Mouse (Mus musculus) ES-Bruce4 (cell line): Measurements from ENCODE around the gene Kyat3. TPM values are rescaled to one million over a fixed set of nuclear protein-coding genes. Genes with fewer than 3 reads are reported as not detected.
"Not testable (repeated sequence)": the region's sequence is repeated elsewhere in the genome, so short reads cannot be mapped to it uniquely, and the experiment has no call there.

ENCODE experiments used
- H3K27ac ChIP-seq: 2 replicates; pipeline ENCODE4 v1.5.1; 2012; ENCODE audit warnings: low read length, inconsistent platforms; ENCODE audit not compliant: insufficient read depth
- H3K27me3 ChIP-seq: 2 replicates; pipeline ENCODE4 v1.6.1; 2012; ENCODE audit warnings: mild to moderate bottlenecking, low read length, inconsistent platforms; ENCODE audit not compliant: control insufficient read depth, poor library complexity, insufficient read depth, severe bottlenecking
- H3K36me3 ChIP-seq: 2 replicates; pipeline ENCODE4 v1.6.1; 2012; ENCODE audit warnings: inconsistent platforms, mild to moderate bottlenecking, low read length, moderate library complexity; ENCODE audit not compliant: control insufficient read depth, poor library complexity, insufficient read depth, severe bottlenecking
- H3K4me1 ChIP-seq: one replicate; pipeline ENCODE4 v1.8.1; 2011; ENCODE audit warnings: low read length; ENCODE audit not compliant: control insufficient read depth, insufficient read depth
- H3K4me3 ChIP-seq: 2 replicates; pipeline ENCODE4 v1.5.1; 2011; ENCODE audit warnings: low read depth, mild to moderate bottlenecking, low read length
- H3K9ac ChIP-seq: 2 replicates; pipeline ENCODE4 v1.6.1; 2012; ENCODE audit warnings: low read depth, mild to moderate bottlenecking, inconsistent platforms; ENCODE audit not compliant: poor library complexity, severe bottlenecking
- H3K9me3 ChIP-seq: replicated peaks from 2 replicates; pipeline ENCODE4 v1.6.1; 2012; ENCODE audit warnings: mild to moderate bottlenecking, low read length, inconsistent platforms; ENCODE audit not compliant: control insufficient read depth, poor library complexity, insufficient read depth, severe bottlenecking
- CTCF ChIP-seq: IDR thresholded peaks from one replicate; pipeline ENCODE4 v1.8.1; 2011; ENCODE audit warnings: low read depth, low read length
- EP300 ChIP-seq: IDR thresholded peaks from 2 replicates; pipeline ENCODE4 v1.6.1; 2011; ENCODE audit warnings: low read depth, low read length; ENCODE audit not compliant: insufficient read depth
- POLR2A ChIP-seq: IDR thresholded peaks from one replicate; pipeline ENCODE4 v1.8.1; 2011; ENCODE audit warnings: low read length; ENCODE audit not compliant: insufficient read depth
- polyA plus RNA-seq: library from polyadenylated mRNA; stranded (reverse); fragments of >200 nt; gene quantifications from 2 replicates; pipeline ENCODE4 v1.2.4, GENCODE M21; 2011; ENCODE audit warnings: low read depth; ENCODE audit not compliant: missing spikeins, insufficient read depth, insufficient read length

The Kyat3 gene
- polyA plus RNA-seq, 1 experiment, result 7.9 TPM

- no peaks in the 10 kb centered on the region for H3K4me1 ChIP-seq
These were observed 10.5 kb downstream of the Kyat3 start for GRCm38 (mm10) chr3:142711372-142711771.

GRCm38 (mm10) chr3:142712401-142713040 lies 11.7 kb downstream of the Kyat3 start:
- not testable (repeated sequence) for H3K27me3 ChIP-seq, H3K4me3 ChIP-seq, H3K4me1 ChIP-seq, H3K36me3 ChIP-seq, H3K9ac ChIP-seq, H3K9me3 ChIP-seq, H3K27ac ChIP-seq

More at GRCm38 (mm10) chr3:142711372-142711771, 10.5 kb downstream of the Kyat3 start:
- TF ChIP-seq POLR2A (no peak), CTCF (no peak), EP300 (no peak)
- Histone ChIP-seq H3K9ac (no peak overlapping the region), H3K36me3 (no peaks in the 10 kb centered on the region; the same call in 1 of the 2 replicates), H3K9me3 (peaks cover 8% of the 10 kb centered on the region), H3K4me3 (no peak overlapping the region), H3K27ac (no peak overlapping the region), H3K27me3 (no peaks in the 10 kb centered on the region)

- Histone ChIP-seq H3K4me3 (no peak overlapping the region), H3K4me1 (no peaks in the 10 kb centered on the region), H3K9me3 (no peaks in the 10 kb centered on the region), H3K36me3 (no peaks in the 10 kb centered on the region), H3K9ac (no peak overlapping the region), H3K27me3 (no peaks in the 10 kb centered on the region), H3K27ac (no peak overlapping the region)
- TF ChIP-seq CTCF (no peak), POLR2A (no peak), EP300 (no peak)
These were observed 24.6 kb downstream of the Kyat3 start for GRCm38 (mm10) chr3:142725481-142725880.

- TF ChIP-seq EP300 (no peak), CTCF (no peak), POLR2A (no peak)
- no peaks in the 10 kb centered on the region for H3K4me1 ChIP-seq
- H3K27ac ChIP-seq, result no peak overlapping the region
- H3K9me3 ChIP-seq, result no peaks in the 10 kb centered on the region
- no peaks in the 10 kb centered on the region for H3K27me3 ChIP-seq
- no peak overlapping the region for H3K4me3 ChIP-seq
- no peaks in the 10 kb centered on the region for H3K36me3 ChIP-seq
- H3K9ac ChIP-seq, result no peak overlapping the region
These were observed 25.3 kb downstream of the Kyat3 start for GRCm38 (mm10) chr3:142725969-142726672.

- H3K27ac ChIP-seq, result no peak overlapping the region
These were observed 33.4 kb downstream of the Kyat3 start for GRCm38 (mm10) chr3:142734291-142734690.

GRCm38 (mm10) chr3:142740896-142741295 lies 40.0 kb downstream of the Kyat3 start:
- no peak overlapping the region for H3K9ac ChIP-seq
- no peaks in the 10 kb centered on the region for H3K9me3 ChIP-seq
- H3K27me3 ChIP-seq, result no peaks in the 10 kb centered on the region
- TF ChIP-seq POLR2A (no peak), EP300 (no peak), CTCF (no peak)
- H3K36me3 ChIP-seq, result no peaks in the 10 kb centered on the region
- no peaks in the 10 kb centered on the region for H3K4me1 ChIP-seq
- H3K4me3 ChIP-seq, result no peak overlapping the region
- no peak overlapping the region for H3K27ac ChIP-seq

More at GRCm38 (mm10) chr3:142734291-142734690, 33.4 kb downstream of the Kyat3 start:
- Histone ChIP-seq H3K9me3 (no peaks in the 10 kb centered on the region), H3K9ac (no peak overlapping the region), H3K4me3 (no peak overlapping the region), H3K27me3 (no peaks in the 10 kb centered on the region), H3K4me1 (no peaks in the 10 kb centered on the region), H3K36me3 (no peaks in the 10 kb centered on the region)
- TF ChIP-seq EP300 (no peak), POLR2A (no peak), CTCF (no peak)
